In genomic region chr4:7853121-7853782, GRCm38 (mm10) we compare ENCODE assay signal across 8 mouse cellular contexts.
DNase-seq lines count a peak whose midpoint lies in the region; ATAC-seq lines count a peak whose summit lies in the region.

No protein-coding gene starts in this region.

- intact Hi-C loops in gastrocnemius, postnatal 14 days (cut with DNase I; ENCODE audit: low total_unique reads), result no loop called here

- no peaks in the 10 kb centered on the region for H3K27me3 ChIP-seq in forebrain, embryonic 12.5 days
- no peaks in the 10 kb centered on the region for H3K27me3 ChIP-seq in midbrain, embryonic 13.5 days

- H3K9ac ChIP-seq in forebrain, embryonic 12.5 days, result no peak overlapping the region
- no peak overlapping the region for H3K9ac ChIP-seq in midbrain, embryonic 13.5 days (replicated peaks)

- H3K9me3 ChIP-seq in forebrain, embryonic 12.5 days, result no peaks in the 10 kb centered on the region
- H3K9me3 ChIP-seq in midbrain, embryonic 13.5 days, result no peaks in the 10 kb centered on the region

- no peak overlapping the region for H3K4me3 ChIP-seq in forebrain, embryonic 12.5 days (replicated peaks)
- H3K4me3 ChIP-seq in midbrain, embryonic 13.5 days (replicated peaks), result no peak overlapping the region

- DNase-seq in gastrocnemius, postnatal 14 days, result peak; percentile 14
- DNase-seq in gastrocnemius, postnatal 25 days, result no peak
- DNase-seq in urinary bladder, postnatal 25 days (ENCODE audit: low spot score), result peak; percentile 8
- DNase-seq in urinary bladder, postnatal 10 days (ENCODE audit: low spot score), result no peak
- peak; percentile 14 to 77 for DNase-seq in layer of hippocampus, adult 18-20 months (ENCODE audit: low spot score in 2 of 2)
- DNase-seq in thymus, postnatal 14 days, result peak; percentile 66

- peak; percentile 63; the same call in 1 of the 2 replicates for ATAC-seq in forebrain, embryonic 12.5 days (ENCODE audit: low FRiP score)
- peak; percentile 53; the same call in 1 of the 2 replicates for ATAC-seq in midbrain, embryonic 13.5 days

- WGBS in forebrain, embryonic 12.5 days, result 70% methylated on average over 1 of the region's 1 CpGs
- WGBS in midbrain, embryonic 13.5 days, result 58% methylated on average over 1 of the region's 1 CpGs

- no peaks in the 10 kb centered on the region; the same call in 1 of the 2 replicates for H3K4me1 ChIP-seq in forebrain, embryonic 12.5 days
- peaks cover 7% of the 10 kb centered on the region for H3K4me1 ChIP-seq in midbrain, embryonic 13.5 days (replicated peaks)

- H3K4me2 ChIP-seq in forebrain, embryonic 12.5 days, result no peak overlapping the region
- H3K4me2 ChIP-seq in midbrain, embryonic 13.5 days (replicated peaks), result no peak overlapping the region

- H3K27ac ChIP-seq in forebrain, embryonic 12.5 days, result no peak overlapping the region
- no peak overlapping the region for H3K27ac ChIP-seq in midbrain, embryonic 13.5 days

- no peaks in the 10 kb centered on the region for H3K36me3 ChIP-seq in forebrain, embryonic 12.5 days (replicated peaks)
- no peaks in the 10 kb centered on the region for H3K36me3 ChIP-seq in midbrain, embryonic 13.5 days

Comparison
In these comparisons a context has a peak if more than half of its experiments do, and no peak if none do; other contexts are left out.
1. DNase-seq: peak in gastrocnemius, postnatal 14 days (single experiment), urinary bladder, postnatal 25 days (single experiment), layer of hippocampus, adult 18-20 months (2 of 2) and thymus, postnatal 14 days (single experiment); none in gastrocnemius, postnatal 25 days (single experiment) and urinary bladder, postnatal 10 days (single experiment).